ENCODE assay signal across 11 mouse cellular contexts in genomic region chr19:56022348-56022747, GRCm38 (mm10).
A peak's percentile ranks its signal among the peaks of the same experiment; 100 is the strongest.
DNase-seq lines count a peak whose midpoint lies in the region; ATAC-seq and TF ChIP-seq lines count a peak whose summit lies in the region.
"Had no signal": no experiment of that assay in that cellular context is flagged by ENCODE, and none has a peak within 500 bp of the region (broad histone marks: within the 10 kb centered on the region; RNA-seq: fewer than 3 reads in every experiment).

No protein-coding gene starts in this region.

- DNase-seq in heart, embryonic 10.5 days (ENCODE audit: low spot score) = no peak
- peak; percentile 99 for DNase-seq in 3T3-L1 (ENCODE audit: low read depth, low spot score)
- DNase-seq in embryo, embryonic 10.5 days (ENCODE audit: low spot score) = peak; percentile 60
- DNase-seq in gastrocnemius, postnatal 36 days = no peak
- DNase-seq in urinary bladder, postnatal 4 days (ENCODE audit: low spot score in 2 of 2) = no peak
- DNase-seq in cerebellum, adult 2 months = no peak
- DNase-seq: gastrocnemius, adult 2 months; lung, adult 2 months had no signal

- H3K27ac ChIP-seq in heart, embryonic 15.5 days = no peak overlapping the region
- H3K27ac ChIP-seq in heart, embryonic 10.5 days = no peak overlapping the region
- H3K27ac ChIP-seq in limb, embryonic 13.5 days = peak overlapping the region; percentile 17; the same call in 1 of the 2 replicates
- H3K27ac ChIP-seq in cerebellum, adult 2 months (ENCODE audit: insufficient read depth, low read length) = no peak overlapping the region
- H3K27ac ChIP-seq: gastrocnemius, adult 2 months; midbrain, embryonic 15.5 days had no signal

- TF ChIP-seq POLR2A in cerebellum, adult 2 months (IDR thresholded peaks at IDR 0.05; ENCODE audit: borderline replicate concordance, insufficient read depth, low read length) = no peak

- no peaks in the 10 kb centered on the region for H3K9me3 ChIP-seq in heart, embryonic 15.5 days (replicated peaks)
- H3K9me3 ChIP-seq in heart, embryonic 10.5 days = no peaks in the 10 kb centered on the region
- H3K9me3 ChIP-seq in limb, embryonic 13.5 days = peaks cover 4% of the 10 kb centered on the region; the same call in 1 of the 2 replicates
- H3K9me3 ChIP-seq: midbrain, embryonic 15.5 days had no signal

- TF ChIP-seq CTCF in cerebellum, adult 2 months (IDR thresholded peaks at IDR 0.05; ENCODE audit: borderline replicate concordance, insufficient read depth, low read depth, low read length) = no peak

- H3K4me2 ChIP-seq in heart, embryonic 15.5 days = no peak overlapping the region
- no peak overlapping the region for H3K4me2 ChIP-seq in limb, embryonic 13.5 days (replicated peaks)
- H3K4me2 ChIP-seq: midbrain, embryonic 15.5 days had no signal

- peak; percentile 39; the same call in 1 of the 2 replicates for ATAC-seq in heart, embryonic 15.5 days (replicated peaks; ENCODE audit: insufficient number of reproducible peaks, insufficient read depth, low FRiP score, low read depth)
- ATAC-seq in limb, embryonic 13.5 days (ENCODE audit: low FRiP score, low read depth) = no peak
- ATAC-seq: midbrain, embryonic 15.5 days had no signal

- no peak overlapping the region for H3K9ac ChIP-seq in heart, embryonic 15.5 days
- H3K9ac ChIP-seq in limb, embryonic 13.5 days = no peak overlapping the region
- H3K9ac ChIP-seq: midbrain, embryonic 15.5 days had no signal

- H3K27me3 ChIP-seq in heart, embryonic 15.5 days = no peaks in the 10 kb centered on the region
- H3K27me3 ChIP-seq in heart, embryonic 10.5 days (ENCODE audit: insufficient read depth, poor library complexity, severe bottlenecking) = peaks cover 4% of the 10 kb centered on the region
- H3K27me3 ChIP-seq in limb, embryonic 13.5 days = no peaks in the 10 kb centered on the region
- no peaks in the 10 kb centered on the region for H3K27me3 ChIP-seq in cerebellum, adult 2 months (ENCODE audit: control insufficient read depth, insufficient read depth, low read length)
- H3K27me3 ChIP-seq: midbrain, embryonic 15.5 days had no signal

- H3K4me1 ChIP-seq in heart, embryonic 15.5 days (replicated peaks) = no peaks in the 10 kb centered on the region
- H3K4me1 ChIP-seq in heart, embryonic 10.5 days = 0 out of 2 replicates have a peak, but pooled peaks cover 6% of the 10 kb centered on the region
- peaks cover 31% of the 10 kb centered on the region for H3K4me1 ChIP-seq in limb, embryonic 13.5 days
- no peaks in the 10 kb centered on the region for H3K4me1 ChIP-seq in cerebellum, adult 2 months (ENCODE audit: control insufficient read depth, insufficient read depth, low read length)
- H3K4me1 ChIP-seq: midbrain, embryonic 15.5 days had no signal

- H3K36me3 ChIP-seq in heart, embryonic 15.5 days = no peaks in the 10 kb centered on the region
- H3K36me3 ChIP-seq in heart, embryonic 10.5 days = no peaks in the 10 kb centered on the region
- 0 out of 2 replicates have a peak, but pooled peaks cover under 1% of the 10 kb centered on the region for H3K36me3 ChIP-seq in limb, embryonic 13.5 days
- H3K36me3 ChIP-seq: midbrain, embryonic 15.5 days had no signal

- 19% methylated on average over 6 of the region's 6 CpGs for WGBS in heart, embryonic 15.5 days
- 21% methylated on average over 6 of the region's 6 CpGs for WGBS in heart, embryonic 10.5 days
- WGBS in limb, embryonic 13.5 days = 32% methylated on average over 6 of the region's 6 CpGs
- 39% methylated on average over 6 of the region's 6 CpGs for WGBS in cerebellum, adult 2 months

- no peak overlapping the region for H3K4me3 ChIP-seq in heart, embryonic 15.5 days
- H3K4me3 ChIP-seq in heart, embryonic 10.5 days = no peak overlapping the region
- no peak overlapping the region for H3K4me3 ChIP-seq in limb, embryonic 13.5 days
- H3K4me3 ChIP-seq in cerebellum, adult 2 months (replicated peaks; ENCODE audit: insufficient read depth, low read depth, low read length) = no peak overlapping the region
- H3K4me3 ChIP-seq: gastrocnemius, adult 2 months; midbrain, embryonic 15.5 days had no signal

- intact Hi-C loops in gastrocnemius, postnatal 36 days (cut with DNase I) = no loop called here

Comparison
In these comparisons a context has a peak if more than half of its experiments do, and no peak if none do; other contexts are left out.
1. DNase-seq: peak in 3T3-L1 (single experiment) and embryo, embryonic 10.5 days (single experiment); none in heart, embryonic 10.5 days (single experiment), gastrocnemius, postnatal 36 days (0 of 2), urinary bladder, postnatal 4 days (0 of 2) and cerebellum, adult 2 months (0 of 2).